In the genomic region with DNA sequence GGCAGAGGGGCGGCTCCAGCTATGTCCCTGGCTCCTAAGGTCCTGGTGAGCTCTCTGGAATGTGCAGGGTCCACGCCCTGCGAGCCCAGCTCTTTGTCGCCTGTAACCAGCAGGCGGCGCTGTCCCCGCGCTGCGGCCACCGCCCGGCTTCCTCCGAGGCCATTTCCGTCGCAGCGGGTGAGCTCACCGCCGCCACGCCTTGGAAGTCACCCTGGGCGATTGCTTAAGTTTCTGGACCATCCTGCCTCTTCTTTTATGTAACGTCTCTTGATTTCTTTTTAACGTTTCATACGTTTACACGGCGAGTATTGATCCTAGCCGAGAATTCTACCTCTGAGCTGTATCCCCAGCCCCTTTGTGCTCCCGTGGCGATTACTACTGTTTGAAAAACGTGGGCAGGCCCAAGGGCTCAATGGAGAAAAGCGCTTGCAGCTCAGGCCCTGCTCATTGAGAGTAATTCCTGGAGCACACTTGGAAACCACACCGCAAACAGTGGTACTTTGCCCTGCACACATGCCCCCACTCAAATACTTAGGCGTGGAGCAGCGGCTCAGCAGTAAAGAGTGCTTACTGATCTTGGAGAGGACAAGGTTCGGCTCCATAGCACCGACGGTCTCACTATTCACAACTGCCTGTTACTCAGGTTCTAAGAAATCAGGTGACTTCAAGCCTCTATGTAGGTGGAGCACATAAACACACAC, we compare ENCODE assay signal across 8 mouse cellular contexts. TPM values are rescaled to one million over a fixed set of nuclear protein-coding genes. Genes with fewer than 3 reads are reported as not detected.
A peak's percentile ranks its signal among the peaks of the same experiment; 100 is the strongest.
DNase-seq lines count a peak whose midpoint lies in the region; ATAC-seq lines count a peak whose summit lies in the region.

No protein-coding gene starts in this region.

- no peaks in the 10 kb centered on the region for H3K36me3 ChIP-seq in hindbrain, embryonic 13.5 days

- 2% methylated on average over 35 of the region's 35 CpGs for WGBS in hindbrain, embryonic 13.5 days

- H3K9me3 ChIP-seq in hindbrain, embryonic 13.5 days, result no peaks in the 10 kb centered on the region

- H3K27me3 ChIP-seq in hindbrain, embryonic 13.5 days, result no peaks in the 10 kb centered on the region

- H3K27ac ChIP-seq in hindbrain, embryonic 13.5 days, result peak overlapping the region; percentile 99

- peaks cover 79% of the 10 kb centered on the region for H3K4me1 ChIP-seq in hindbrain, embryonic 13.5 days (replicated peaks)

- peak overlapping the region; percentile 44 for H3K4me3 ChIP-seq in hindbrain, embryonic 13.5 days

- peak; percentile 97 for DNase-seq in NIH3T3 (ENCODE audit: low read depth)
- DNase-seq in cerebellum, postnatal 10 days, result peak; percentile 98
- DNase-seq in frontal cortex, postnatal 14 days (ENCODE audit: low spot score in 2 of 2), result peak; percentile 84 to 93
- peak; percentile 94 to 95 for DNase-seq in layer of hippocampus, postnatal 14 days (ENCODE audit: low spot score in 2 of 2)
- DNase-seq in lung, postnatal 10 days, result peak; percentile 97
- DNase-seq in ovary, postnatal 14 days (ENCODE audit: low spot score), result peak; percentile 94
- DNase-seq in thymus, postnatal 14 days, result peak; percentile 93

- peak overlapping the region; percentile 86 for H3K4me2 ChIP-seq in hindbrain, embryonic 13.5 days

- H3K9ac ChIP-seq in hindbrain, embryonic 13.5 days, result peak overlapping the region; percentile 85

- ATAC-seq in hindbrain, embryonic 13.5 days (ENCODE audit: low FRiP score), result peak; percentile 87

RNA-seq across cellular contexts. Expression of gene Tuba1c, which starts 36.4 kb away (rescaled TPM):
- 28.1 and 28.2 TPM in 2 replicates for polyA plus RNA-seq in hindbrain, embryonic 13.5 days (2015; fragmentation: Nextera tagmentation; extraction: Ambion mirVana)
- 100 to 1,000 TPM; 119 to 162 TPM for total RNA-seq in layer of hippocampus, postnatal 14 days (2021)

RNA-seq across cellular contexts. Expression of gene Tuba1a, which starts 39.7 kb away (rescaled TPM):
- polyA plus RNA-seq in hindbrain, embryonic 13.5 days (2015; fragmentation: Nextera tagmentation; extraction: Ambion mirVana), result 15,152 and 15,804 TPM in 2 replicates
- total RNA-seq in layer of hippocampus, postnatal 14 days (2021), result 1,000 to 10,000 TPM; 2,120 to 2,322 TPM

RNA-seq across cellular contexts. Expression of gene Gm49450, which starts 39.9 kb away (rescaled TPM):
- not detected in 2 replicates for polyA plus RNA-seq in hindbrain, embryonic 13.5 days (2015; fragmentation: Nextera tagmentation; extraction: Ambion mirVana)
- total RNA-seq in layer of hippocampus, postnatal 14 days (2021), result not detected

RNA-seq across cellular contexts. Expression of gene Tuba1b, which starts 58.9 kb away (rescaled TPM):
- 1,016 and 1,054 TPM in 2 replicates for polyA plus RNA-seq in hindbrain, embryonic 13.5 days (2015; fragmentation: Nextera tagmentation; extraction: Ambion mirVana)
- 100 to 1,000 TPM; 661 to 671 TPM for total RNA-seq in layer of hippocampus, postnatal 14 days (2021)

Comparison
In these comparisons a context has a peak if more than half of its experiments do, and no peak if none do; other contexts are left out.
1. Peak in every context shown above with its lines: DNase-seq, ATAC-seq, H3K4me3 ChIP-seq and H3K27ac ChIP-seq.